Comparison of ENCODE assay signal across 23 mouse cellular contexts in the genomic region with DNA sequence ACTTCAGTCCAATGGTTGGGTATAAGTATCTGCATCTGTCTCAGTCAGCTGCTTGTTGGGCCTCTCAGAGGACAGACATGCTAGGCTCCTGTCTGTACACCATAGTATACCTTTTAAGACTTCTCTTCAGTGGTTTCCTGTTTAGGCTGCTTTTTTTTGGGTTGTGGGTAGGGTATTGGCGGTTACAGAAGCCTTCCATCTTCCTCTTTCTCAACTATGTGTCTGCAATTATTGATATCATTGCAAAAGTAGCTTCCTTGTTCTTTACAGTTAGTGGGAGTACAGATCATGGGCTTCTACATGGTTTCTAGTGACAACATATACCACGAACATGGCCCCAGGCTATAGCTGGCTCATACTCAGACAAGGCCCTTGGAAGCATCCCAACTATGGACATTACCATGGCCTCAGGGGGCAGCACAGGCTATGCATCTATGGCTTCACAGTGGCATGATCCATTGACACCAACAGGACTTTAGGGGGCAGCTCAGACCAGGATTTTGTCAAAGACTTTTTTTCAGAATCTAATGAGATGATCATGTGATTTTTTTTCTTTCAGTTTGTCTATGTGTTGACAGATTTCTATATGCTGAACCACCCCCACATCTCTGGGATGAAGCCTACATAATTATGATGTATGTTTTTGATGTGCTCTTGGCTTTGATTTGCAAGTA. TPM values are rescaled to one million over a fixed set of nuclear protein-coding genes. Genes with fewer than 3 reads are reported as not detected.
A peak's percentile ranks its signal among the peaks of the same experiment; 100 is the strongest.
DNase-seq lines count a peak whose midpoint lies in the region; ATAC-seq and TF ChIP-seq lines count a peak whose summit lies in the region.
"Had no signal": no experiment of that assay in that cellular context is flagged by ENCODE, and none has a peak within 500 bp of the region (broad histone marks: within the 10 kb centered on the region; RNA-seq: fewer than 3 reads in every experiment).

No protein-coding gene starts in this region.

- no peak overlapping the region for H3K4me3 ChIP-seq in lung, adult 2 months (replicated peaks; ENCODE audit: extremely low read depth, low read depth, low read length)
- no peak overlapping the region for H3K4me3 ChIP-seq in CH12.LX (replicated peaks in 1 of 3; ENCODE audit: low read depth in 2 of 3, low read length in 2 of 3, poor library complexity in 1 of 3)
- H3K4me3 ChIP-seq: embryonic facial prominence, embryonic 13.5 days; forebrain, embryonic 12.5 days; heart, embryonic 13.5 days; hindbrain, embryonic 12.5 days; kidney, embryonic 15.5 days; midbrain, embryonic 12.5 days; neural tube, embryonic 13.5 days; stomach, embryonic 15.5 days had no signal

- H3K9ac ChIP-seq in CH12.LX (ENCODE audit: insufficient read depth, low read depth) = no peak overlapping the region
- H3K9ac ChIP-seq: embryonic facial prominence, embryonic 13.5 days; forebrain, embryonic 12.5 days; heart, embryonic 13.5 days; hindbrain, embryonic 12.5 days; kidney, embryonic 15.5 days; lung, embryonic 14.5 days; midbrain, embryonic 12.5 days; neural tube, embryonic 13.5 days; stomach, embryonic 15.5 days had no signal

- dilution Hi-C loops in CH12.LX (cut with MboI; ENCODE audit: extremely low pct_ligation_motif_present, extremely low pct_unique_long_range_greater_than_20kb, low sequenced_read_pairs) = no loop called here

- no peak overlapping the region for H3K27ac ChIP-seq in CH12.LX (ENCODE audit: insufficient read depth, low read depth)
- H3K27ac ChIP-seq: embryonic facial prominence, embryonic 13.5 days; forebrain, embryonic 12.5 days; heart, embryonic 13.5 days; hindbrain, embryonic 12.5 days; kidney, embryonic 15.5 days; midbrain, embryonic 12.5 days; neural tube, embryonic 13.5 days; stomach, embryonic 15.5 days had no signal

- H3K9me3 ChIP-seq in CH12.LX (replicated peaks; ENCODE audit: low read length) = no peaks in the 10 kb centered on the region
- H3K9me3 ChIP-seq: embryonic facial prominence, embryonic 13.5 days; forebrain, embryonic 12.5 days; G1E; heart, embryonic 13.5 days; hindbrain, embryonic 12.5 days; kidney, embryonic 15.5 days; midbrain, embryonic 12.5 days; stomach, embryonic 15.5 days had no signal

- no peaks in the 10 kb centered on the region for H3K36me3 ChIP-seq in CH12.LX (replicated peaks in 1 of 2; ENCODE audit: control insufficient read depth in 1 of 2, insufficient read depth in 1 of 2, low read length in 1 of 2)
- H3K36me3 ChIP-seq in splenic B cell, adult 2 months (ENCODE audit: control insufficient read depth, insufficient read depth, low read length, poor library complexity, severe bottlenecking) = no peaks in the 10 kb centered on the region
- H3K36me3 ChIP-seq: embryonic facial prominence, embryonic 13.5 days; forebrain, embryonic 12.5 days; G1E; heart, embryonic 13.5 days; hindbrain, embryonic 12.5 days; kidney, embryonic 15.5 days; midbrain, embryonic 12.5 days; neural tube, embryonic 13.5 days; stomach, embryonic 15.5 days had no signal

- TF ChIP-seq EP300 in CH12.LX (IDR thresholded peaks at IDR 0.05; ENCODE audit: low read length) = no peak

- peak; percentile 61 for TF ChIP-seq RAD21 in CH12.LX (IDR thresholded peaks at IDR 0.05; ENCODE audit: low read depth, low read length)

- no peaks in the 10 kb centered on the region for H3K4me1 ChIP-seq in lung, adult 2 months (ENCODE audit: control insufficient read depth, insufficient read depth, low read length)
- H3K4me1 ChIP-seq in CH12.LX (ENCODE audit: control insufficient read depth in 1 of 2, insufficient read depth in 2 of 2) = peaks cover 0 to 19% of the 10 kb centered on the region in 2 experiments; a peak in 2 of 4 replicates
- H3K4me1 ChIP-seq: embryonic facial prominence, embryonic 13.5 days; forebrain, embryonic 12.5 days; heart, embryonic 13.5 days; hindbrain, embryonic 12.5 days; kidney, embryonic 15.5 days; midbrain, embryonic 12.5 days; neural tube, embryonic 13.5 days; stomach, embryonic 15.5 days had no signal

- H3K79me2 ChIP-seq in CH12.LX (replicated peaks; ENCODE audit: control insufficient read depth, extremely low read depth, insufficient read depth, poor library complexity, severe bottlenecking) = no peaks in the 10 kb centered on the region

- ATAC-seq in hematopoietic stem cell, adult 5-6 weeks (replicated peaks in 1 of 2; ENCODE audit: insufficient read depth in 1 of 2, low FRiP score in 2 of 2, low TSS enrichment in 1 of 2, low read depth in 1 of 2, poor library complexity in 2 of 2, severe bottlenecking in 2 of 2) = peak; percentile 87 to 88

- peak; percentile 51 for DNase-seq in lung, postnatal 36 days
- no peak for DNase-seq in lung, adult 2 months
- peak; percentile 50 for DNase-seq in CH12.LX (ENCODE audit: extremely low read depth)
- DNase-seq in splenic B cell, adult 2 months (ENCODE audit: low read depth, low spot score) = peak; percentile 67
- no peak for DNase-seq in frontal cortex, adult 2 months (ENCODE audit: extremely low spot score in 1 of 2, low spot score in 1 of 2)
- no peak for DNase-seq in urinary bladder, postnatal 4 days (ENCODE audit: low spot score in 2 of 2)
- DNase-seq: cerebellum, postnatal 10 days; lung, embryonic 14.5 days; thymus, postnatal 36 days had no signal

- no peak for TF ChIP-seq POLR2A in lung, adult 2 months (IDR thresholded peaks at IDR 0.05; ENCODE audit: borderline replicate concordance, extremely low read depth, low read depth, low read length)
- no peak for TF ChIP-seq POLR2A in CH12.LX (IDR thresholded peaks at IDR 0.05; ENCODE audit: low read depth, low read length)

- no peak for TF ChIP-seq CTCF in lung, adult 2 months (IDR thresholded peaks at IDR 0.05; ENCODE audit: insufficient read depth, low read length)
- TF ChIP-seq CTCF in CH12.LX (conservative IDR thresholded peaks at IDR 0.05 in 1 of 2, IDR thresholded peaks at IDR 0.05 in 1 of 2; ENCODE audit: low read depth in 2 of 2, low read length in 2 of 2) = peak in 1 of 2 experiments; percentile 78; a peak in 2 of 4 replicates

- H3K27me3 ChIP-seq in CH12.LX (replicated peaks) = no peaks in the 10 kb centered on the region
- H3K27me3 ChIP-seq in splenic B cell, adult 2 months (ENCODE audit: control insufficient read depth, insufficient read depth, low read length, poor library complexity, severe bottlenecking) = no peaks in the 10 kb centered on the region
- H3K27me3 ChIP-seq: embryonic facial prominence, embryonic 13.5 days; forebrain, embryonic 12.5 days; heart, embryonic 13.5 days; hindbrain, embryonic 12.5 days; kidney, embryonic 15.5 days; midbrain, embryonic 12.5 days; neural tube, embryonic 13.5 days; stomach, embryonic 15.5 days had no signal

- in situ Hi-C loops in CH12.LX (cut with MboI; ENCODE audit: low pct_ligation_motif_present, low pct_unique_long_range_greater_than_20kb, low sequenced_read_pairs) = loop anchor here (25.0 kb wide), 1 partner anchor 272 kb away; the partner anchor contains the start of gene Ms4a7

- H3K4me2 ChIP-seq in CH12.LX (ENCODE audit: insufficient read depth, low read depth, poor library complexity, severe bottlenecking) = no peak overlapping the region
- H3K4me2 ChIP-seq: embryonic facial prominence, embryonic 13.5 days; forebrain, embryonic 12.5 days; heart, embryonic 13.5 days; hindbrain, embryonic 12.5 days; kidney, embryonic 15.5 days; lung, embryonic 14.5 days; midbrain, embryonic 12.5 days; neural tube, embryonic 13.5 days; stomach, embryonic 15.5 days had no signal

- 59% methylated on average over 2 of the region's 2 CpGs for WGBS in lung, adult 2 months

TF ChIP-seq in CH12.LX, 34 proteins besides CTCF, POLR2A, EP300 and RAD21:
- TF ChIP-seq USF2 (conservative IDR thresholded peaks at IDR 0.05; ENCODE audit: low read depth, low read length) (0 out of 2 replicates have a peak, but pooled peaks have one; percentile 4), KAT2A (IDR thresholded peaks at IDR 0.05; ENCODE audit: insufficient replicate concordance, low read length) (no peak), SMC3 (IDR thresholded peaks at IDR 0.05; ENCODE audit: low read depth, low read length) (peak; percentile 35; the same call in 1 of the 2 replicates), E2F4 (IDR thresholded peaks at IDR 0.05; ENCODE audit: insufficient replicate concordance, low read depth, low read length) (no peak), ZNF384 (IDR thresholded peaks at IDR 0.05; ENCODE audit: low read depth, low read length) (peak; percentile 76), PAX5 (IDR thresholded peaks at IDR 0.05; ENCODE audit: low read length) (no peak), HCFC1 (IDR thresholded peaks at IDR 0.05; ENCODE audit: low read depth, low read length) (no peak), CHD1 (IDR thresholded peaks at IDR 0.05; ENCODE audit: low read depth, low read length) (no peak)

RNA-seq across cellular contexts. Expression of gene Ms4a8a, which starts 15.6 kb away (rescaled TPM):
- 15.4 and 18.5 TPM in 2 replicates for polyA plus RNA-seq in lung, adult 2 months (2012; rRNA removed)
- not detected in 2 replicates for total RNA-seq in CH12.LX (2012; rRNA removed)
- total RNA-seq in CH12.LX (2014; rRNA removed) = not detected in 2 replicates
- not detected in 2 replicates for polyA plus RNA-seq in CH12.LX (2012; ENCODE audit: insufficient read length, low read depth)
- total RNA-seq in hematopoietic stem cell, adult 5-6 weeks (2017) = 0.55 TPM in 1 of 2 replicates, not detected in the other
- polyA plus RNA-seq in frontal cortex, adult 2 months (2012; rRNA removed) = not detected in 2 replicates
- total RNA-seq: G1E; layer of hippocampus, adult 8-10 months; left cerebral cortex, postnatal 14 days had no signal
- polyA plus RNA-seq: embryonic facial prominence, embryonic 13.5 days; forebrain, embryonic 12.5 days; G1E; hindbrain, embryonic 12.5 days; kidney, embryonic 15.5 days; lung, embryonic 14.5 days; midbrain, embryonic 12.5 days; neural tube, embryonic 13.5 days had no signal

RNA-seq across cellular contexts. Expression of gene Ms4a18, which starts 47.5 kb away (rescaled TPM):
- polyA plus RNA-seq in lung, adult 2 months (2012; rRNA removed) = not detected in 2 replicates
- total RNA-seq in CH12.LX (2012; rRNA removed) (not detected in 2 replicates), CH12.LX (2014; rRNA removed) (not detected in 2 replicates)
- polyA plus RNA-seq in CH12.LX (2012; ENCODE audit: insufficient read length, low read depth) = not detected in 2 replicates
- total RNA-seq in hematopoietic stem cell, adult 5-6 weeks (2017) = not detected in 2 replicates
- polyA plus RNA-seq in frontal cortex, adult 2 months (2012; rRNA removed) = not detected in 2 replicates
- total RNA-seq: adrenal gland, adult 18-20 months; G1E; gastrocnemius, adult 8-10 months; layer of hippocampus, adult 8-10 months; left cerebral cortex, postnatal 14 days had no signal
- polyA plus RNA-seq: embryonic facial prominence, embryonic 13.5 days; forebrain, embryonic 12.5 days; G1E; heart, embryonic 13.5 days; hindbrain, embryonic 12.5 days; kidney, embryonic 15.5 days; lung, embryonic 14.5 days; midbrain, embryonic 12.5 days; neural tube, embryonic 13.5 days had no signal

Comparison
In these comparisons a context has a peak if more than half of its experiments do, and no peak if none do; other contexts are left out.
1. DNase-seq: peak in lung, postnatal 36 days (single experiment), CH12.LX (single experiment) and splenic B cell, adult 2 months (single experiment); none in lung, adult 2 months (single experiment), frontal cortex, adult 2 months (0 of 2) and urinary bladder, postnatal 4 days (0 of 2).
2. RNA of gene Ms4a8a, which starts 15.6 kb away (polyA plus RNA-seq): 15.4 to 18.5 TPM in lung, adult 2 months; not detected in CH12.LX and not detected in frontal cortex, adult 2 months; every median in the first group is over 10 times any median in the second.